Comparison of ENCODE assay signal across 7 mouse cellular contexts in the genomic region with DNA sequence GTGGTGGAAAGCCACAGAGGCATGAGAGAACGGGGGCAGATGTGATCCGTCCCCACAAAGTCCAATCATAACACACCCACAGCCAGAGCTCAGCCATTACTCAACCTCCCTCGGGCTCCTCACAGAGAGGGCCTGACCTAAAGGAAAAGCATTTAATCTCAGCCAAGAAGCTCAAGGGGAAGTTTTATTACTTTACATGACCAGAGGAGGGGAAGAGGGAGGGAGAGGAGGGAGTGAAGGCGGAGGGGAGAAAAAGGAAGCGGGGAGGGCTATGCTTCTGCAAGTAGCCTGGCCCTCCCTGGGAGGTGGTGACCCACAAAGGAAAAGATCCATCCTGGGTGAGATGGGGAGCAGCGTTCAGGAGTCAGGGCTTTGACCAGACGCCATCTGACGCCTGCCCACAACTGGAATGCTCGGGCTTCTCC. TPM values are rescaled to one million over a fixed set of nuclear protein-coding genes. Genes with fewer than 3 reads are reported as not detected.
DNase-seq lines count a peak whose midpoint lies in the region; ATAC-seq lines count a peak whose summit lies in the region.

No protein-coding gene starts in this region.

- H3K36me3 ChIP-seq in lung, embryonic 16.5 days (ENCODE audit: control insufficient read depth, insufficient read depth, low read length), result no peaks in the 10 kb centered on the region

- ATAC-seq in lung, embryonic 16.5 days (ENCODE audit: low read depth), result peak; percentile 85
- peak; percentile 87 for ATAC-seq in granulocyte monocyte progenitor cell, adult 5-6 weeks (replicated peaks; ENCODE audit: poor library complexity, severe bottlenecking)

- H3K9me3 ChIP-seq in lung, embryonic 16.5 days (ENCODE audit: control insufficient read depth, low read length), result no peaks in the 10 kb centered on the region

- H3K4me3 ChIP-seq in lung, embryonic 16.5 days (ENCODE audit: low read length), result no peak overlapping the region

- 48% methylated on average over 9 of the region's 9 CpGs for WGBS in lung, embryonic 16.5 days

- no peak overlapping the region for H3K9ac ChIP-seq in lung, embryonic 16.5 days (ENCODE audit: low read length)

- no peak overlapping the region for H3K4me2 ChIP-seq in lung, embryonic 16.5 days (ENCODE audit: low read depth, low read length)

- no peak for DNase-seq in lung, postnatal 25 days (ENCODE audit: low spot score)
- DNase-seq in kidney, adult 8-10 months, result peak; percentile 6 to 39
- peak; percentile 48 for DNase-seq in mesoderm, embryonic 11.5 days (ENCODE audit: low read depth, low spot score)
- DNase-seq in spleen, postnatal 36 days (ENCODE audit: low spot score in 2 of 2), result no peak
- DNase-seq in layer of hippocampus, adult 11-12 months (ENCODE audit: low spot score), result no peak

- no peaks in the 10 kb centered on the region for H3K27me3 ChIP-seq in lung, embryonic 16.5 days (ENCODE audit: control insufficient read depth, insufficient read depth, low read depth, low read length)

- peak overlapping the region; percentile 25 for H3K27ac ChIP-seq in lung, embryonic 16.5 days (ENCODE audit: low read length)

- peaks cover 13% of the 10 kb centered on the region for H3K4me1 ChIP-seq in lung, embryonic 16.5 days (replicated peaks; ENCODE audit: control insufficient read depth, insufficient read depth, low read length)

RNA-seq across cellular contexts. Expression of gene Hhat, which starts 35.0 kb away (rescaled TPM):
- polyA plus RNA-seq in lung, embryonic 16.5 days (2015; fragmentation: Nextera tagmentation; extraction: Ambion mirVana), result 8.6 and 9.3 TPM in 2 replicates
- total RNA-seq in granulocyte monocyte progenitor cell, adult 5-6 weeks (2014; fragmentation: Nextera tagmentation), result 1.0 and 2.1 TPM in 2 replicates
- 1.6 and 2.4 TPM in 2 replicates for total RNA-seq in granulocyte monocyte progenitor cell, adult 5-6 weeks (2017)

Comparison
In these comparisons a context has a peak if more than half of its experiments do, and no peak if none do; other contexts are left out.
1. DNase-seq: peak in kidney, adult 8-10 months (2 of 2) and mesoderm, embryonic 11.5 days (single experiment); none in lung, postnatal 25 days (single experiment), spleen, postnatal 36 days (0 of 2) and layer of hippocampus, adult 11-12 months (single experiment).